Mouse (Mus musculus): ENCODE results near the gene Elovl5. TPM values are rescaled to one million over a fixed set of nuclear protein-coding genes. Genes with fewer than 3 reads are reported as not detected.

Gene Elovl5
- total and polyA plus RNA-seq, 2 experiments from 2014 or later: 61.1 to 83.4 TPM

GRCm38 (mm10) chr9:77927431-77927830, 10.3 kb downstream of the Elovl5 start:
- H3K4me1 ChIP-seq (ENCODE audit: insufficient read depth): no peaks in the 10 kb centered on the region
- DNase-seq (no peak), ATAC-seq (no peak)
- no peak overlapping the region for H3K4me3 ChIP-seq (ENCODE audit: low read depth, low read length)
- no peaks in the 10 kb centered on the region for H3K27me3 ChIP-seq (ENCODE audit: insufficient read depth, low read length)
- no peak overlapping the region for H3K27ac ChIP-seq (ENCODE audit: low read depth, low read length)
- H3K36me3 ChIP-seq (ENCODE audit: insufficient read depth): no peaks in the 10 kb centered on the region
- H3K9ac ChIP-seq: no peak overlapping the region
- no peaks in the 10 kb centered on the region for H3K9me3 ChIP-seq (ENCODE audit: low read length)
- 79% methylated on average over 6 of the region's 6 CpGs for WGBS
- TF ChIP-seq CTCF (IDR thresholded peaks at IDR 0.05; ENCODE audit: low read depth): no peak
- no peak overlapping the region for H3K4me2 ChIP-seq (ENCODE audit: low read depth)

DNA sequence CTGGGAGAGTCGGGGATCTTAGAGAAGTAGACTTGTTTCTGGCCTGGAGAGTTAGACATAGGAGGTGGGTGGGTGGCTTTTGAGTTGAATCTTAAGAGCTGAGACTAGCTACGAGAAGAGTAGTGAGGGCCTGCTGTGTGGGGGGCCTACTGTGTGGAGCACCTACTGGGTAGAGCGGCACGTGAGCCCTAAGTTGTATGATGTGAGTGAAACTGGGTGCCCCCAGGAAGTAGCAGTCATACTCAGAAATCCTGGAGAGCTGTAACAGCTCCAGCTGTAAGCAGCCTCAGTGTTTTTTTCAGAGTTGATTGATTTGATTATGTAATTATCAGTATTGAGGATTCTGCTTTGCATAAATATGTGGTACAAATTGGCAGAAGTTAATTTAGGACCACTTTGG, 11.6 kb downstream of the Elovl5 start:
- H3K27me3 ChIP-seq (ENCODE audit: insufficient read depth, low read length): no peaks in the 10 kb centered on the region
- peaks cover 3% of the 10 kb centered on the region; the same call in 1 of the 2 replicates for H3K4me1 ChIP-seq (ENCODE audit: insufficient read depth)
- H3K4me3 ChIP-seq (ENCODE audit: low read depth, low read length): no peak overlapping the region
- H3K27ac ChIP-seq (ENCODE audit: low read depth, low read length): no peak overlapping the region
- DNase-seq (no peak), ATAC-seq (no peak)
- no peak overlapping the region for H3K9ac ChIP-seq
- TF ChIP-seq CTCF (IDR thresholded peaks at IDR 0.05; ENCODE audit: low read depth): no peak
- no peak overlapping the region for H3K4me2 ChIP-seq (ENCODE audit: low read depth)
- no peaks in the 10 kb centered on the region for H3K9me3 ChIP-seq (ENCODE audit: low read length)
- H3K36me3 ChIP-seq (ENCODE audit: insufficient read depth): no peaks in the 10 kb centered on the region
- WGBS: 70% methylated on average over 4 of the region's 4 CpGs

DNA sequence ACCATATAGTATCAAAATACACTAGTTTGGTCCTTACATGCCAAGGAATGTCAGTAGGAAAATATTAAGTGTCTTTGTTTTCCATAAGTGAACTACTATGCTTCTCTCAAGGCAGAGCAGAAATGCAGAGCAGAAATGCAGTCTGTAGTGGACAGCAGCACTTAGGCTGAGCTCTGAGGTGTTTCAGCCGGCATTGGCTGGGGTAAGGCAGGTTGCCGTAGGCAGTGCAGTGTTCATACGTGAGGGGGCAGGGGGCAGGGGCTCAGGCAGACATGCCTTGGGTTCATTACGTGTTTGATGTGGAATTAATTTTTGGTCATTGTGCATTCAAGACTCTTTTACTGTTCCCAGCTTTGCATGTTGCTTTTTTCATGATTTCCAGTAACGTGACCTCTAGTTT, 12.1 kb downstream of the Elovl5 start:
- peaks cover 3% of the 10 kb centered on the region; the same call in 1 of the 2 replicates for H3K4me1 ChIP-seq (ENCODE audit: insufficient read depth)
- 84% methylated on average over 5 of the region's 5 CpGs for WGBS
- H3K36me3 ChIP-seq (ENCODE audit: insufficient read depth): no peaks in the 10 kb centered on the region
- no peaks in the 10 kb centered on the region for H3K9me3 ChIP-seq (ENCODE audit: low read length)
- no peaks in the 10 kb centered on the region for H3K27me3 ChIP-seq (ENCODE audit: insufficient read depth, low read length)
- H3K4me3 ChIP-seq (ENCODE audit: low read depth, low read length): no peak overlapping the region
- H3K27ac ChIP-seq (ENCODE audit: low read depth, low read length): no peak overlapping the region
- ATAC-seq (no peak), DNase-seq (no peak)
- no peak for TF ChIP-seq CTCF (IDR thresholded peaks at IDR 0.05; ENCODE audit: low read depth)
- H3K4me2 ChIP-seq (ENCODE audit: low read depth): no peak overlapping the region
- H3K9ac ChIP-seq: no peak overlapping the region

GRCm38 (mm10) chr9:77930036-77930859, 13.1 kb downstream of the Elovl5 start:
- H3K27ac ChIP-seq (ENCODE audit: low read depth, low read length): no peak overlapping the region
- H3K4me3 ChIP-seq (ENCODE audit: low read depth, low read length): no peak overlapping the region
- no peak overlapping the region for H3K9ac ChIP-seq
- H3K36me3 ChIP-seq (ENCODE audit: insufficient read depth): no peaks in the 10 kb centered on the region
- DNase-seq: no peak
- H3K4me2 ChIP-seq (ENCODE audit: low read depth): no peak overlapping the region
- no peaks in the 10 kb centered on the region for H3K9me3 ChIP-seq (ENCODE audit: low read length)
- TF ChIP-seq CTCF (IDR thresholded peaks at IDR 0.05; ENCODE audit: low read depth): no peak
- no peak for ATAC-seq
- WGBS: 77% methylated on average over 10 of the region's 10 CpGs
- no peaks in the 10 kb centered on the region for H3K27me3 ChIP-seq (ENCODE audit: insufficient read depth, low read length)
- H3K4me1 ChIP-seq (ENCODE audit: insufficient read depth): peaks cover 3% of the 10 kb centered on the region; the same call in 1 of the 2 replicates

DNA sequence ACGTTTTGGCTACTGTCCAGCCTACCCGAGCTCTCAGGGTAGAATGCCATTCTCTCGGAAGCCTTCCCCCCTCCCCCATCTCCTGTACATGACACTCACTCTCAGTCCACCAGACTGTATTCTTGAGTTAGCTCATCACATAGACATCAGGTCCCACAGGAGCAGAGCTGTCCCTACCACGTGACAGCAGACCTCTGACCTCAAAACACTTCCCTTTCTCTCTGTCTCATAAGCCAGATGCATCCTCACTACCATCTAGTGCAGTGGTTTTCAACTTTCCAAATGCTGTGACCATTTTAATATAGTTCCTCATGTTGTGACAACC, 13.7 kb downstream of the Elovl5 start:
- H3K9ac ChIP-seq: no peak overlapping the region
- no peaks in the 10 kb centered on the region for H3K36me3 ChIP-seq (ENCODE audit: insufficient read depth)
- no peaks in the 10 kb centered on the region for H3K9me3 ChIP-seq (ENCODE audit: low read length)
- H3K4me1 ChIP-seq (ENCODE audit: insufficient read depth): peaks cover 3% of the 10 kb centered on the region; the same call in 1 of the 2 replicates
- TF ChIP-seq CTCF (IDR thresholded peaks at IDR 0.05; ENCODE audit: low read depth): no peak
- 40% methylated on average over 4 of the region's 4 CpGs for WGBS
- no peak overlapping the region for H3K4me3 ChIP-seq (ENCODE audit: low read depth, low read length)
- no peak overlapping the region for H3K27ac ChIP-seq (ENCODE audit: low read depth, low read length)
- H3K4me2 ChIP-seq (ENCODE audit: low read depth): no peak overlapping the region
- DNase-seq (no peak), ATAC-seq (no peak)
- no peaks in the 10 kb centered on the region for H3K27me3 ChIP-seq (ENCODE audit: insufficient read depth, low read length)

DNA sequence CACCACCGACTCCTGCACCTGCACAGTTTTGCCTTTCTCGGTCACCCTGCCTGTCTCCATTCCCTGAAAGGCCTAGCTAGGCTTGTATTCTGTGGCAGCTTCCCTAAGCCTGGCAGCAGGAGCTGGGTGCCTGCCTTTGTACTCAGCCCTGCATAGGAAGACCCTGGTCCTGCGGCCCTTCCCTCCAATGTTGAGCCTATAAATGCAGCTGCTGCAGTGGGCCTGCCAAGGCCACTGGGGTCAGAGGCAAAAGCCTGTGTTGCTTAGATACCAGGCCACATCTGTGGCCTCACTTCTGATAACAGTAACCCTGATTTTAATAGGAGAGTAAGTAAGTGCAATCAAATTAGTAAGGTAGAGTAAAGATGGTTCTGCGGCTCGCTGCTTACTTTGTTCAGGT, 14.6 kb downstream of the Elovl5 start:
- Histone ChIP-seq H3K36me3 (ENCODE audit: insufficient read depth) (no peaks in the 10 kb centered on the region), H3K4me1 (ENCODE audit: insufficient read depth) (peaks cover 3% of the 10 kb centered on the region; the same call in 1 of the 2 replicates), H3K4me3 (ENCODE audit: low read depth, low read length) (no peak overlapping the region), H3K4me2 (ENCODE audit: low read depth) (no peak overlapping the region), H3K9ac (no peak overlapping the region), H3K9me3 (ENCODE audit: low read length) (no peaks in the 10 kb centered on the region), H3K27me3 (ENCODE audit: insufficient read depth, low read length) (no peaks in the 10 kb centered on the region), H3K27ac (ENCODE audit: low read depth, low read length) (no peak overlapping the region)
- TF ChIP-seq CTCF (IDR thresholded peaks at IDR 0.05; ENCODE audit: low read depth): no peak
- 73% methylated on average over 5 of the region's 5 CpGs for WGBS
- ATAC-seq (no peak), DNase-seq (no peak)

DNA sequence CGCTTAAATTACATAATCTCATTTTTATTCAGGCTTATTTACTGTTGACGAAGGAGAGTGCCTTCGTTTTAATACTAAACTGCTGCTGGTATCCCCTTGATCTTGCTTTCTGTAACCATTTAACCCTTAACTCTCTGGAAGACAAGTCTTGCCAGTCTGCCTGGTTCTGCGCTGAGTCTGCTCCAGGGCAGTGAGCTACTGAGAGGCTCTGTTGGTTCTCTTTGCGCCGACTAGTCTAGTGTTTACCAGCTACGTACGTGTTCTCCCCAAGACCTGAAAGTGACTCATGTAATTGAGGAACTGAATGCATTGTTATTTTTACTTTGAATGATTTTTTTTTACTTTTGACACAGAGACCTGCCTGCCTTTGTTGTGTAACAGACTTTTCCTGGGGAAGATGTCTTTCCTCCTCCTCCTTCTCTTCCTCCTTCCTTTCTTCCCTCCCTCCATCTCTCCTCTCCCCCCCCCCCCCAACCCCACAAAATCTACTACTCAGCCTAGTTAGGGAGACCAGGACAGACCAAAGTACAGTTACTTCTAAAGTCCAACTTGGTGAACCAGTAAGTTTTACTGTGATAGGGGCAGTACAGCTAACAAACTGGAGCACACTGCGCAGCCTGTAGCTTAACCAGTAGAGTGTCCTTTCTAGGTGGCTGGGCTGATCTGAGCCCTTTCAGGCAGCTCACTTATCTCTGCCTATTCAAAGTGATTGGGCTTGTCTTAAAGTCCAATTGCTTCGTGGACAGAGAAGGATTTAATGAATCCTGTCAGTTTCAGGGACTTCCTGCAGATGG, 18.9 kb downstream of the Elovl5 start:
- H3K27ac ChIP-seq (ENCODE audit: low read depth, low read length): no peak overlapping the region
- no peak overlapping the region for H3K4me3 ChIP-seq (ENCODE audit: low read depth, low read length)
- H3K27me3 ChIP-seq (ENCODE audit: insufficient read depth, low read length): no peaks in the 10 kb centered on the region
- DNase-seq (no peak), ATAC-seq (no peak)
- TF ChIP-seq CTCF (IDR thresholded peaks at IDR 0.05; ENCODE audit: low read depth): no peak
- no peaks in the 10 kb centered on the region for H3K36me3 ChIP-seq (ENCODE audit: insufficient read depth)
- 69% methylated on average over 10 of the region's 10 CpGs for WGBS
- no peak overlapping the region for H3K9ac ChIP-seq
- no peaks in the 10 kb centered on the region for H3K9me3 ChIP-seq (ENCODE audit: low read length)
- no peak overlapping the region for H3K4me2 ChIP-seq (ENCODE audit: low read depth)
- H3K4me1 ChIP-seq (ENCODE audit: insufficient read depth): peaks cover 15% of the 10 kb centered on the region
